Mouse (Mus musculus) brown adipose tissue, adult 24 weeks (tissue): ENCODE data around the gene Prss22. TPM values are rescaled to one million over a fixed set of nuclear protein-coding genes. Genes with fewer than 3 reads are reported as not detected.
"Not testable (repeated sequence)": the region's sequence is repeated elsewhere in the genome, so short reads cannot be mapped to it uniquely, and the experiment has no call there.

Source experiments
- H3K27ac ChIP-seq: fragments of 200-500 bp; replicated peaks from 2 replicates; pipeline ENCODE4 v1.5.1; 2012; ENCODE audit warnings: low read depth, mild to moderate bottlenecking, low read length
- H3K4me1 ChIP-seq: fragments of 200-500 bp; 2 replicates; pipeline ENCODE4 v1.6.1; 2012; ENCODE audit warnings: low read length, mixed read lengths; ENCODE audit not compliant: control insufficient read depth, insufficient read depth, insufficient read length
- H3K4me3 ChIP-seq: fragments of 200-500 bp; 2 replicates; pipeline ENCODE4 v1.5.1; 2012; ENCODE audit warnings: low read depth, mild to moderate bottlenecking, low read length, moderate library complexity; ENCODE audit not compliant: insufficient read depth
- polyA plus RNA-seq: library from polyadenylated mRNA; stranded (reverse); fragments of >200 nt; gene quantifications from 2 replicates; pipeline ENCODE4 v1.2.4, GENCODE M21; 2012; ENCODE audit not compliant: missing spikeins, insufficient read depth, insufficient read length

Gene Prss22
- polyA plus RNA-seq, 1 experiment: not detected

DNA sequence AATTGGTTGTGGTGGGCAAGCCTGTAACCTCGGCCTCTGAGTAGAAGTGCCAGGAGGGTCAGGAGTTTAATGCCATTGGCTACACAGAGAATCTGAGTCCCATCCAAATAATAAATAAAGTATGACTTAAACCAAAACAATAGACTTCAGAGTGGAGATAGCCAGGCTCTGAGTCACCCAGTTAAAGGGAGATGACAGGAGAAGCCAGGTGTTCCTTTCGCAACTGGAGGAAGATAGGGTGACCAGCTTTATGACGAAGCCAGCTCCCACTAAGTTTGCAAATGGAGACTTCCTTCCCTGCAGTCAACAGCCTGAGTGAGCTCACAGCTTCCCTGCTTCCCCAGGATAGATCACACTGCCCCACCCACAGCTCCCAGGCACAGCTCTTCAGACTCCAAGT is 18.4 kb downstream of the Prss22 start:
- no peak overlapping the region for H3K27ac ChIP-seq
- H3K4me3 ChIP-seq: no peak overlapping the region
- H3K4me1 ChIP-seq: no peaks in the 10 kb centered on the region

DNA sequence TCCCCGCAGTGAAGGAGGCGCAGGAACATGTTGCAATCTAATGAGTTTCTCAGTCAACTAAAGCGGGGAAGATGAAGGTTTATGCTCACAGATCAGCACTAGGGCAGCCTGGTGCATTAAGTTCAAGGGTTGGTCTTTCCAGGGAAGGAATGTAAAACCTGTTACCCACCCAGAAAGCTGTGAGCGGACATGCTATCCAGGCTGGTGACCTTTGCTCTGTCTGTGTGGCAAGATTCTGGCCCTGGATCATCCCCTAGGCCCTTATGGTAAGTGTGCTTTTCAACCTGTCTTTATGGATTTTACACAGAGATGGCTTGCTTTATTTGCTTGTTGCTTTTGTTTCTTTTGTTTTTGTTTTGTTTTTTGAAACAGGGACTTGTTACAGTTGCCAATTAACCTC is 21.2 kb downstream of the Prss22 start:
- no peaks in the 10 kb centered on the region for H3K4me1 ChIP-seq
- no peak overlapping the region for H3K4me3 ChIP-seq
- no peak overlapping the region for H3K27ac ChIP-seq

DNA sequence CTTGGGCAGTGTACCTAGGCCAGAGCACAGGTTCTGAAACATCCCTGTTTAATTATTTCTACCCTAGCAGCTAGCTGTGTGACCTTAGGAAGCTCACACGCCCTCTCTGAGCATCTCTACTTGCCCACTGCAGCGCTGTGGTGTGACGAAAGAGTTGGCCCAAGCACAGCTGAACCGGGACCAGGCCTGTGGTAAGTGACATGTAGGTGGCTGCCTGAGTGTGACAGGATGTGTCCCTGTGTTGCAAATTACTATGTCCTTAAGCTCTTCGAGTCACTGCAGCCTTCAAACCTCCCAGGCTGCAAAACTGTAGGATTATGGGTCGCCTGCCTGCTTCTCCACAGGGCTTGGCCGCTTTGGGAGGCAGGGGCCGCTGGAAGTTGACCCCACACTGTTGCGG is 26.6 kb downstream of the Prss22 start:
- H3K4me3 ChIP-seq: no peak overlapping the region
- H3K4me1 ChIP-seq: no peaks in the 10 kb centered on the region
- H3K27ac ChIP-seq: no peak overlapping the region

DNA sequence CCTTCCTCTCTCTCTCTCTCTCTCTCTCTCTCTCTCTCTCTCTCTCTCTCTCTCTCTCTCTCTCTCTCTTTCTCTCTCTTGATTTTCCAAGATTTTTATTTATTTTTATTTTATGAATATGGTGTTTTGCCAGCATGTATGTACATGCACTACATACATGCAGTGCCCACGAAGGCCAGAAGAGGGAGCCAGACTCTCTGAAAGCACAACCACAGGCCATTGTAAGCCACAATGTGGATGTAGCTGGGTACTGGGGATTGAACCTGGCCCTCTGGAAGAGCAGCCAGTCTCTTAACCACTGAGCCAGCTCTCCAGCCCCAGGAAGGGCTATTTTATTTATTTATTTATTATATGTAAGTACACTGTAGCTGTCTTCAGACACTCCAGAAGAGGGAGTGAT is 28.7 kb downstream of the Prss22 start:
- Histone ChIP-seq H3K27ac (no peak overlapping the region), H3K4me1 (no peaks in the 10 kb centered on the region), H3K4me3 (no peak overlapping the region)

DNA sequence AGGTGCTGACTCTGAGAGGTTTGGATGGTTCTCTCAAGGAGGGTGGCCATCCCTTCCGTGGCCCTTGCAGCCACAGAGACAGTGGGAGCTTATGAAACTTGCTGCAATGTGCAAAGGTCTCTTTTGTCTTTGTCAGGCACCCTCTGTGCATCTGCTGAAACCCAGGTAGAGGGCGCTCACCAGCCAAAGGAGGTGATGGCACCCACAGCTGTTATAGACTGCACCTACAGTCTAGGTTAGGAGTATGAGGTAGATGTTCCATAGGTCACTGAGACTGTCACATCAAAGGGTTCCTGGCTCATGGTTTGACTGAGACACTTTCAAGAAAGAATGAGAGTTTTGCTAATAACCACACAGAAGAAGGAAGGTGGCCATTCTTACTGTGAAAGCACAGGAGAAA is 29.1 kb downstream of the Prss22 start:
- Histone ChIP-seq H3K4me1 (no peaks in the 10 kb centered on the region), H3K4me3 (no peak overlapping the region), H3K27ac (no peak overlapping the region)

DNA sequence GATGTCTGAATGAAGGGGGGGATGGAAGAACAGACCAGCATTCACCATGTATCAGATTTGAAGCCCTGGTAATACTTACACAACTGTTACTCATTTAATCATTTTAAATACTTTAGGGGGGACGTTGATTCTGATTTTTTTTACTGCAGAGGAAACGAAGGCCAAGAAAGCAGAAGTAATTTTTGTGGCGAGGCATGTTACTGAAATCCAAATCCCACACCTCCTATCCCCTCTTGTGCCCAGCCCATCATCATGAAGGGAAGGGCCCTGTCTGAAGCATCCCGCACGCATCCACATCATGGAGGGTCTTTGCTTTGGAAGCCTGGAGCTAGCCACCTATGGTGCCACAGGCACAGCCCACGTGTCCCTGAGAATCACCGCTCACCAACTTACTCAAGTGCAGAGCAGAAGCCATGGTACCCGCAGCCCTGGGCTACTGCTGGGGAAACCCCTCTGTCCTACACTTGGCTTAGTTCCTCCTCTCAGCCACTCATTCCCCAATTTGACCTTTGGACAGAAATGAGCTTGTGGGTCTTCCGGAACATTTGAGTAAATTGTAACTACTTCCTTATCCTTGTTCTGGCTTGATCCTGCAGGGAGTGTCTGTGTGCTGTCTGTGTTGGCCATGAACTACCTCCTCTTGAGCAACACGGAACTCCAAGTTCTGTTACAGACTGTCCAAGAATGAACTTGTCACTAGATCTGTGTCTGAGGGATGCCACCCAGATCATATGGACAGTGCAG is 31.1 kb downstream of the Prss22 start:
- Histone ChIP-seq H3K4me3 (no peak overlapping the region), H3K27ac (no peak overlapping the region), H3K4me1 (no peaks in the 10 kb centered on the region)

DNA sequence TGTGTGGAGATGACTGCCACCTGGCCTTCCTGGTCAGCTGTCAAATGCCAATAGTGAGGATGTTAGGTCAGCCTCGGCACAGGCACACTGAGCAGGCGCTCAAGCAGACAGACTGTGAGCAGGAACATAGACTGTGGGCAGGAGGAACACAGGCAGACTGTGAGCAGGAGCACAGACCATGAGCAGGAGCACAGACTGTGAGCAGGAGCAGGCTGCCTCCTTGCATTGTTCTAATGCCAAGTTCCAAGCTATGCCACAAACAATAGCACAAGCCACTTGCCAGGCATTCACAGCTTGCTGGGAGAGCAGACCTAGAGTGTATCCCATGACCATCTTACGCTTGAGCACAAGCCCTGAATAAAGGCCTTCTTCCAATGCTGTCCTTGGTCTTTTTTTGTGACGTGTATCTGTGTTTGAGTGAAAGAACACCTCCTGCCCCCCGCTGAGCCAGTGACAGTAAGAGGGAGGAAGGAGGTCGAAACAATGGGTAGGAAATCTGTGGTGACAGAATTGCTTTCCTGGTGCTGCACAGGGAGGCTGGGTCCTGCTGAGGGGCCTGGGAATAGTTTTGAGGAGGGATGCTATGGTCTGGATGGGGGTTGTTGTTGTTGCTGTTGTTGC is 32.0 kb downstream of the Prss22 start:
- H3K4me3 ChIP-seq: no peak overlapping the region
- no peaks in the 10 kb centered on the region for H3K4me1 ChIP-seq
- no peak overlapping the region for H3K27ac ChIP-seq

DNA sequence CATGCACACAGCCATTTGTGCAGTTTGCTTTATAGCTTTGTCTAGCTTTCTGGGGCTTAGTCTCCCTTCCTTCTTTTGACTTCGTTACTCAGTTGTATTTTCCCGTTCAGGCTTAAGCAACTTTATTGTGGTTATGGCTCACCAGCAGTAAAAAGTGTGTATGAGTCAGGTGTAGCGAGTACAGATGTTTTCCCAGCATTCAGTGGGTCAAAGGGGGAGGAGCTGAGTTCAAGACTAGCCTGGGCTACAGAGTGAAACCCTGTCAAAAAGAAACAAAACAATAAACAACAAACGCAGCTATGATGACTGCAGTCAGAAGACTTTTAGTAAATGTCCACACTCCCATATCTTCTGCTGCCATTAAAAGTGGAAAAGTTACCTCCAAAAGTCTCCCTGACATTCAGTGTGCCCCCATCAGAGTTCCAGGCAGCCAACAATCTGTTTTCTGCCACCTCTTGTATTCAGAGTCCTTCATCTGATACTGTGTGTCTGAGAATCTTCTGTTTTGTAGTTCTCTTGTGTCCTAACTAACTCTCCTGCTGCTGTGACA is 36.3 kb downstream of the Prss22 start:
- no peak overlapping the region for H3K27ac ChIP-seq
- H3K4me1 ChIP-seq: no peaks in the 10 kb centered on the region
- no peak overlapping the region for H3K4me3 ChIP-seq

DNA sequence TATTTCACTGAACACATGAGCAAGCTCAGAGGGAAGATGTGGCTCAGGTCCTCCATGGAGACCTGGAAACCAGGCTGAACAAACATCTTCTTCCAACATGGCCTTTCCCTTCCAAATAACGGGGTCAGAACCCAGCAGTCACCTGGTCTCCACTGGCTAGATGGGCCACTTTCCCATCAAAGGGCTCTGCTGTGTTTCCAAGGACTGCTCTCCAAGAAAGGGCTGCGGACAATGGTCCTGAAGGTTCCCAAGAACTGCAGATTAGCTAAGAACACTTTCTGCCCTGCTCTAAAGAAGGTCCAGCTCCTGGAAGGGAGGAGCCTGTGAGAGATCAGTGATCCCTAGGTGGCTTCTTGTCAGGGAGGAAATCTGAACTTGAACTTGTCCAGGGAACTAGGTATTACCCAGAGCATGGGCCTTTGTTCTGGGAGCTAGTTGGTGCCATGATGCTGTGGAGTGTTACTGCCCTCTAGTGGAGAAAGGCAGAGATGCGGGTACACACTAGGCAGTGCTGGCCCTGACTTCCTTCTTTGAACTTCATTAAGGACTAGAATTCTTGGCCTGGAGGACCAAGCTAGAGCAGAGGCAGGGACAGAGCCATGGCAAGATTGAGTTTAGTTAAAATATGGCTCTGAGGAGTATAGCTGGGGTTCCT is 37.7 kb downstream of the Prss22 start:
- Histone ChIP-seq H3K27ac (no peak overlapping the region), H3K4me3 (no peak overlapping the region), H3K4me1 (no peaks in the 10 kb centered on the region)

DNA sequence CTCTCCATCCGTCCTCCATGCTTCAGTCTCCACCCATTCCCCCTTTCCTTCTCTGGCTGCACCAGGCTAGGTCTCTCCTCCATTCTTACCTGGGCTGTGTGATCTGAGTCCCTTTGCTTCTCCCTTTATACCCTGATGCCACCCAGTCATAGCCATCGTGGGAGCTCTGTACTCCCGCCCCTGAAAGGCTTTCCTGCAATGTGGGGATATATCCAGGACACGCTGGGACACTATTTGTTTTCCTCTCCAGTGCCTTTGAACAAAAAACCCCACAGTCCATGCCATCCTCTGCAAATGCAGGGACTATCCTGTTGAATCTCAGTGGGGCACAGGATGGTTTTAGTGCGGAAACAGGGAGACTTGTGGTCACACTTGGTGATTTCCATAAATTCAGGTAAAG is 42.7 kb downstream of the Prss22 start, which contains the start of gene Sbpl:
Gene Sbpl (minus strand): TSS at position 101 of the 400 bp plus-strand sequence.
- Histone ChIP-seq H3K4me1 (no peaks in the 10 kb centered on the region), H3K27ac (no peak within 1 kb of the TSS), H3K4me3 (no peak within 1 kb of the TSS)

DNA sequence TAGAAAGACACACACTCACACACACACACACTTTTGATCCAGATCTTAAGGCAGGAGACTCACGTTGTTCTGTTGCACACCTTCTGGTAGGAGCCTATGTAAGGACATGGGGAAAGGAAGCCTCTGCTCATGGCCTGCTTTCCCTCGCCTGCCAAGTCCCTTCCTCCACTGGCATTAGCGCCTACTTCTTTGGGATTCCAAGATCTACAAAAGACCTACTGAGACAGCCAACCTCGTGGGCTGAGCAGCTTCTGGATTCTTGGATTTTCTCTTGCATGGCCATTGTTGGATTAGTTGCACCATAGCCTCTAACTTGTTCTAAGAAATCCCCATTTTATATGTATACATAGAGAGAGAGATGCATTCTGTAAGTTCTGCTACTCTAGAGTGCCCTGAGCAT is 47.1 kb downstream of the Prss22 start:
- H3K27ac ChIP-seq, H3K4me3 ChIP-seq, H3K4me1 ChIP-seq: not testable (repeated sequence)

DNA sequence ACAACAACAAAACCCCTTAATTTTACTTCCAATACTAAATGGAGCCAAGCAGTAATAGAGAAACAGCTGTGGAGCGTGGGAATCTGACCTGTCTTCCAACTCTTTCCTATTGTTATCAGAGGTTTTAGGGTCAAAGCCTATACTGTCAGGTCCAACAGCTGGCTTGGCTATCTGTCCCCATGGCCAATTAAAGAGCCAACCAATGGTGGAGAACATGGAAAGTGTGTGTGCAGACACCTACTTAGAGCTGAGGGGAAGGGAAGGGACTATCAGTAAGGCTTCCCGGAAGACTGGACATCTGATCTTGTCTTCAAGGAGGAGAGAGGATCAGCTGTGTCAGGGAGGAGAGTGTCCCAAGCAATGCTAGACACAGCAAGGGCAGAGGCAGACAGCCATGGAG is 48.8 kb downstream of the Prss22 start:
- Histone ChIP-seq H3K4me3 (no peak overlapping the region), H3K27ac (no peak overlapping the region), H3K4me1 (no peaks in the 10 kb centered on the region)

DNA sequence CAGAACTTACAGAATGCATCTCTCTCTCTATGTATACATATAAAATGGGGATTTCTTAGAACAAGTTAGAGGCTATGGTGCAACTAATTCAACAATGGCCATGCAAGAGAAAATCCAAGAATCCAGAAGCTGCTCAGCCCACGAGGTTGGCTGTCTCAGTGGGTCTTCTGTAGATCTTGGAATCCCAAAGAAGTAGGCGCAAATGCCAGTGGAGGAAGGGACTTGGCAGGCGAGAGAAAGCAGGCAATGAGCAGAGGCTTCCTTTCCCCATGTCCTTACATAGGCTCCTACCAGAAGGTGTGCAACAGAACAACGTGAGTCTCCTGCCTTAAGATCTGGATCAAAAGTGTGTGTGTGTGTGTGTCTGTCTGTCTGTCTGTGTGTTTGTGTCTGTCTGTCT is 50.4 kb downstream of the Prss22 start:
- not testable (repeated sequence) for H3K4me3 ChIP-seq, H3K27ac ChIP-seq, H3K4me1 ChIP-seq
